Mouse (Mus musculus) spleen, postnatal 10 days (tissue): ENCODE data around the gene Gpc3.
"Not testable (repeated sequence)": the region's sequence is repeated elsewhere in the genome, so short reads cannot be mapped to it uniquely, and the experiment has no call there.

Source experiments
- DNase-seq, 2 experiments: peaks; one replicate each; pipeline ENCODE4 v3.0.0; 2021 to 2022; ENCODE audit warnings: low spot score in 2 of 2

Gpc3 gene

GRCm38 (mm10) chrX:52412936-52413335, 200.8 kb downstream of the Gpc3 start:
- DNase-seq: no peak

GRCm38 (mm10) chrX:52401188-52401587, 212.6 kb downstream of the Gpc3 start:
- DNase-seq: no peak

DNA sequence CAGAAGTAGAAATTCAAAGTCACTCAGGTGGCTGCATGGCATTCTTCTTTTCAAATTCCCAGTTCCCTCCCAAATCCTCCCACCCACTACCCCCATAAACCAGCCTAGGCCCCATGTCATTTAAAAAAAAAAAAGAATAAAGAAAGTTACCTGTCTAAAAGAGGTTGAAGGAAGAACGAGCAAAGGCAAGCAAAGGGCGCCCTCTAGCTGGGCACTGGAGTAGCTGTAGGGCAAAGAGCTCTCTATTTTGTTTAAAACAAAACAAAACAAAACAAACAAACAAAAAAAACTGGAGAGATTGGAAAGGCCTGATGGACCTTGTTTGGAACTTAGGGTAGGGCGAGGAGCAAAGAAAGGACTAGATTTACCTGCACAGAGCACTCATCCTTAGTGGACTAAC, 238.6 kb downstream of the Gpc3 start:
- DNase-seq: no peak

GRCm38 (mm10) chrX:52374209-52374608, 239.5 kb downstream of the Gpc3 start:
- DNase-seq: no peak

- no peak for DNase-seq
Measured at GRCm38 (mm10) chrX:52372436-52372835, 241.3 kb downstream of the Gpc3 start.

- no peak for DNase-seq
Measured at GRCm38 (mm10) chrX:52369938-52370758, 243.6 kb downstream of the Gpc3 start.

DNA sequence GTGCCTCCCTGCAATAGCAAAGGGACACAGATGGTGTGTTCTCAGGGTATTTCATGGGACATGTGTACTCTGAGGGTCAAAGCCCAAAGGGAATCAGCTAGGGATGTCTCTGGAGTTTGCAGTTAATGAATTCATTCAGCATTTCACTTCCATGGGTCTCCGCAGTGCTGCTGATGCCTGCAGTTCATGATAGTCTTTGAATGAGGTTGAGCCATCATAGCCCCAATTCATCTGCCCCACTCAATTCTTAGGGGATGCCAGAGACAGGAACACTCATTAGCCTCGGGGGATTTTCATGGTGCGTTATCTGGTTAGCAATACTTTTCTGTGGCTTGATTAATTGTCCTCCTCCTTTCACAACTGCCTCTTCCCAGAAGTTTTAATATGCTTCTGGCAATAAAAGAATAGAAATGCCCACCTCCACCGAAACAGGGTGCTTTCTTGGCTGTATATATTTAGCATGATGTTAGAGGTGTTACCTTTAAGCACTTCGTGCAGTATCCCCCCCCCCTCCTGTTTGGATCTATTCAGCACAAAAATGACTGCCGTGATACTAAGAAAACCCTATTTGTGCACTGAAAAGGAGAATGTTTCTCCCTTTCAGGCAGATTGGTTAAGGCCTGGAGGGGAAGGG, 244.3 kb downstream of the Gpc3 start:
- DNase-seq: no peak

- no peak for DNase-seq
Measured at GRCm38 (mm10) chrX:52366826-52367225, 246.9 kb downstream of the Gpc3 start.

GRCm38 (mm10) chrX:52365790-52366189, 248.0 kb downstream of the Gpc3 start:
- no peak for DNase-seq

DNA sequence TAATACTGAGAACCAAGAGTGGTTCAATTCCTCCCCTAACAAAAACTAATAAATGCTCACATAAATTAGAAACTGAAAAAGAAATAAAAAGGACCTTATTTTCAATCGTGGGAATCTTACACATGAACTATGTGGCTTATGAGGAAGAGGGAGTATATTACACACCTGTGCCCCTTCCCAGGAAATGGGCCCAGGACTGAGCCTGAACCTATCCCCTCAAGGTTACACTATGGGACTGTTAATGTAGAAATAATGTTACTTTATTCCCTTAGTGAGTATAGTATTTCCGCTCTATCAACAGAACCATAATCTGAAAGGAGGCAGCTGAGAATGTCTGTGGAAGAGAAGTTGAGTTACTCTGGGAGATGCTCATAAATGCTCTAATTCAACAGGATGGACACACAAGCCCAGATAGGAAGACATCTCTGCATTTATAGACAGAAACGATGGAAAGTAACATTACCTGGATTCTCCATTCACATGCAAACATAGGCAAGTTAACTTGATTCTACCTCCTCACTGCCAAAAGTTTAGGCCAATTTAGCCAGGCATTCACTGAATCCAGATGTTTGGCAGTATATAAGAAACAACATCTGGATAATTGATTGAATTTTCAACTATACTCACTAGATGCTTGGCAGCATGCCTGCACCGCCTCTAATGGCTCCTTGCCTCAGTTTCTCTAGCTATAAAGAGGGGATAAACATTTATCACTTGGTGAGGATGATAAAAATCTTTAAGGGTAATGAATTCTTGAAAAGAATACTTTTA, 251.3 kb downstream of the Gpc3 start:
- no peak for DNase-seq

GRCm38 (mm10) chrX:52352981-52353380, 260.8 kb downstream of the Gpc3 start:
- DNase-seq: no peak

DNA sequence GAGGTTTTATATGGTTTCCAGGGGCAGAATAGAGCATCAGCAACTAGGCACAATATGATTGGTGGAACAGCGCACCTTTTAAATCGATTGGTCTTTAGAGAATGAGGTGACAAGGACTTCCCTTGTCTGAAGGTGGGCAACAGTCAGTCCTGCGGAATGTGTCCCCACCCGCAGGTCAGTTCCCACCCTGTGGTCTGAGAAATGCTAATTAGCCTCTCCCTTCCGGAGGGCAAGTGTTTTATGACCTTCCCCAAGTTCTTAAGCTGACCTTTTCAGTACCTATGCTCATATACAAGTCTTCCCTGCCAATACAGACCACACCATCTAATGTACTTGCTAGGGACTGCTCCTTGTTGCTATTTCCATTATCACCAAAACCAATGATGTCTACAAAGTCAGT, 263.1 kb downstream of the Gpc3 start:
- DNase-seq: not testable (repeated sequence)

DNA sequence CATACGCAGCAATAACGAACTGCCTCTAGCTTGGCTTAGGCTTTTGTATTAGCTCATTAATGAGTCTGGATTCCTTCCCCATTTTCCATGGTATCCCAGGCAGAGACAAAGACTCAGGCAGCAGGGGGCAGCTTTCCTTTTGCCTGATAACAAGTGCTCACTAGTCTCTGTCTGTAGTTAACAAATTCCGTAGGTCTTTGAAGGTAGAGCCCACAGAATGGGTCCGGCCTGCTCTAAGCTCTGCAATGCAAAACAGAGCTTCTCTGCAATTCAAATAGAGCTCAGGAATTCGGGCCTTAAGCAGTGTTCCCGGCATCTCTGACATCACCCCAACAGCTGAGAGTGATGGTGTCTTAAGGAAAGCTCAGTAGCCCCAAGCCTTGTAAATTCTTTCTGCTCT, 265.0 kb downstream of the Gpc3 start:
- no peak for DNase-seq

GRCm38 (mm10) chrX:52344018-52344417, 269.7 kb downstream of the Gpc3 start:
- DNase-seq: no peak

DNA sequence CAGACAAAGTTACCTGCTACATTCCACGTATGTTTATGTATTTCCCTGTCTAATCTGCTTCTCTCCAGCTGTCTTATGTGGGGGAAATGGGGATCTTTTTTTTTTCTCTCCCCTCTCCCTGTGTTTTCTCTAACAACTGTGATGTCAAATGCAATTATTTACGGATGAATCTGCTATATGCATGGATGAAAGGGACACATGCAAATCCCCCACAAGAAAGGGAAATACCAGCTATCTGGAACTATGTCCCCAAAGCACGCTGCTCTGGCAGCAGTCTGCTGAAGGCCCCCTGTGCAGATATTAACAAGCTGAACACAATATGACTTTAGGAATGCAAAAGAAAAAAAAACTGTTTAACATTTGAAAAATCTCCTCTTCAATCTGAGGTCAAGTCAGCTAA, 273.5 kb downstream of the Gpc3 start:
- no peak for DNase-seq

DNA sequence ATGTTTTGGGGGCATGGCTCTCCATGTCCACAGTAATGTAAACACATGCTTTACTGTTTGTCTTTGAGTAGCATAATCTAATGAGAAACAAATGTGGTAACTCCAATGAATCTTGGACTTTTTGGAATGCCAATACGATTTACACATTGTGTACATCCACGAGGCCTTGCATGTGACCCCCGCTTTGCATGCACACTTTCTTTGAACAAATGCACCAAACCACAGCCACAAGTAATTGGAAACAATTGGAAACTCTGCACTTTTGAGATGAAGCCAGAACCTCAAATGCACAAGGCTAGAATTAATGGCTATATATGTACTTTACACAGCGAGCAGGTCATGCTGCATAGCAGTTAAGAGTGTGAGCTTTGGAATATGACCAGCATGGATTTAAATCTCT, 292.0 kb downstream of the Gpc3 start:
- DNase-seq: no peak

GRCm38 (mm10) chrX:52320653-52321052, 293.1 kb downstream of the Gpc3 start:
- no peak for DNase-seq

DNA sequence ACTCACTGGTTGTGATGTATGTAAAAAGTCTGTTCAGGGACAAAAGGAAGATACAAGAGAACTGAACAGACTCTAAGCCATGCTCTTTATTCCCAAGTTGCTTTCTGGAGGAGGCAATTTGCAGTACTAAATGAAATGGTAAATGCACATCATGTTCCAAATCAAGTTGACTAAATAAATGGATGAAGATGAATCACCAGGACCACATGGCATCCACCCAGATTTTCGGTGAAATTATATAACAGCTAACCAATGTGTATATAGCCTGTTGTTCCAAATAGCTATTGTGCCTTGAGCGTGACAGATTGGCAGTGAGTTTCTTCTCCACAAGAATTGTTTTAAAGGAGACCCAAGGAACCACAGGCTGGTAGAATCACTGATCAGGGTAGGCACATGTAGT, 302.8 kb downstream of the Gpc3 start:
- no peak for DNase-seq

DNA sequence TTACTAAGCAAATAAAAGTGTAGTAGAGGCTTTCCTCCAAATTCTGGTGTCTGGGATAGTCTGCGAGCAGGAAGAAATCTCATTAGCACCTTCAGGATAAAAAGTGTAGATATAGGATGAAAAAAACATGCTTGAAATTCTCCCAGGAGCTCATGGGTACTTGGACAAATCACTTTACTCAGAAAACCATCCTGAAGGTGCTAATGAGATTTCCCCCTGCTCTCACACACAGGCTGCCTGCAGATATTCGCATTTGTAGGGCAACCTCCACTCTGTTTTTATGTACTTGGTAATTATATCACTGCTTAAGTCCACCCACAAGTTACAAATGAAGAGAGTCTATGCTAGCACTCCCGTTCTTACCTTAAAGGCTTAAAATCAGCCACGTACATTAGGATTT, 308.5 kb downstream of the Gpc3 start:
- DNase-seq: no peak

- no peak for DNase-seq
Measured at GRCm38 (mm10) chrX:52288792-52289191, 325.0 kb downstream of the Gpc3 start.

DNA sequence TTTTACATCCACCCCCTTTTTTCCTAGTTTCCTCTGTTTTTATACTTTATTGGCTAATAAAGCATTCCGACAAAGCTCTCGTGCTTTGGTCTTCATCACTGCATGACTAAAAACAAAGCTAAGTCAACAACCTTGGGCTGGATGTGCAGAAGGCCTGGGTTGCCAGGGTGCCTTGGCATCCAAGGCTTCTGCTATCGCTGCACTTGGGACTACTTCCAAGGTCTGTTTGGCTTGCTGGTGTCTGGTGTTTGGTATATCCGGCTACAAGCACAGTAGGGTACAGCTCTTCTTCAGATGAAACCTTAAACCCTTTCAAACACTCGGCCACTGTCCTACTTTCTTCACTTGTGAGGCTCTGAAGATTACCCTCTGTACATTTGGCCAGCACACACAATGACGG, 325.8 kb downstream of the Gpc3 start:
- DNase-seq: no peak

- DNase-seq: no peak
Measured at GRCm38 (mm10) chrX:52282070-52282469, 331.7 kb downstream of the Gpc3 start.
